Mouse (Mus musculus) neural tube, embryonic 13.5 days (tissue): ENCODE results near the gene Gm11032. TPM values are rescaled to one million over a fixed set of nuclear protein-coding genes. Genes with fewer than 3 reads are reported as not detected.
A peak's percentile ranks its signal among the peaks of the same experiment; 100 is the strongest.

Experiments used
- ATAC-seq: fragments of 200-750 bp; cut with Nextera tagmentation; 2 replicates; pipeline ENCODE4 v1.8.0; 2017; ENCODE audit warnings: low read depth, mild to moderate bottlenecking, moderate TSS enrichment, moderate library complexity
- H3K27ac ChIP-seq: fragments of 300-500 bp; sonication (generic); replicated peaks from 2 replicates; pipeline ENCODE4 v1.5.1; 2015; ENCODE audit warnings: moderate library complexity, mild to moderate bottlenecking, inconsistent platforms
- H3K27me3 ChIP-seq: fragments of 300-500 bp; sonication (generic); 2 replicates; pipeline ENCODE4 v1.6.1; 2015; ENCODE audit warnings: mild to moderate bottlenecking, inconsistent platforms
- H3K36me3 ChIP-seq: fragments of 300-500 bp; sonication (generic); 2 replicates; pipeline ENCODE4 v1.6.1; 2015; ENCODE audit warnings: mild to moderate bottlenecking, inconsistent platforms
- H3K4me1 ChIP-seq: fragments of 300-500 bp; sonication (generic); replicated peaks from 2 replicates; pipeline ENCODE4 v1.6.1; 2015; ENCODE audit warnings: inconsistent platforms
- H3K4me2 ChIP-seq: fragments of 300-500 bp; sonication (generic); 2 replicates; pipeline ENCODE4 v1.6.1; 2015; ENCODE audit warnings: inconsistent platforms, mild to moderate bottlenecking, moderate library complexity
- H3K4me3 ChIP-seq: fragments of 300-500 bp; sonication (generic); 2 replicates; pipeline ENCODE4 v1.5.1; 2015; ENCODE audit warnings: mild to moderate bottlenecking, inconsistent platforms
- H3K9ac ChIP-seq: fragments of 300-500 bp; sonication (generic); 2 replicates; pipeline ENCODE4 v1.6.1; 2015; ENCODE audit warnings: moderate library complexity, mild to moderate bottlenecking, inconsistent platforms
- H3K9me3 ChIP-seq: fragments of 300-500 bp; sonication (generic); 2 replicates; pipeline ENCODE4 v1.6.1; 2016; ENCODE audit warnings: inconsistent platforms
- WGBS: fragments of 180-500 bp; shearing (Covaris S2); methylation state at CpG from one replicate; pipeline ENCODE4 v1.1.7; 2015; 5-methylcytosine and 5-hydroxymethylcytosine counted together
- polyA plus RNA-seq: library from polyadenylated mRNA; unstranded; fragments of >200 nt; fragmentation: Nextera tagmentation; extraction: Ambion mirVana; gene quantifications from 2 replicates; pipeline ENCODE4 v1.2.1, GENCODE M21; 2015

Gm11032 gene
- polyA plus RNA-seq, 1 experiment from 2014 or later: not detected

- Histone ChIP-seq H3K9ac (no peak overlapping the region), H3K4me2 (no peak overlapping the region), H3K36me3 (no peaks in the 10 kb centered on the region), H3K4me1 (peaks cover 27% of the 10 kb centered on the region), H3K27me3 (no peaks in the 10 kb centered on the region), H3K27ac (no peak overlapping the region), H3K4me3 (no peak overlapping the region), H3K9me3 (no peaks in the 10 kb centered on the region)
- ATAC-seq: no peak
- WGBS: 81% methylated on average over 5 of the region's 5 CpGs
Measured at GRCm38 (mm10) chr11:4601890-4602289, 18.0 kb upstream of the Gm11032 start.

DNA sequence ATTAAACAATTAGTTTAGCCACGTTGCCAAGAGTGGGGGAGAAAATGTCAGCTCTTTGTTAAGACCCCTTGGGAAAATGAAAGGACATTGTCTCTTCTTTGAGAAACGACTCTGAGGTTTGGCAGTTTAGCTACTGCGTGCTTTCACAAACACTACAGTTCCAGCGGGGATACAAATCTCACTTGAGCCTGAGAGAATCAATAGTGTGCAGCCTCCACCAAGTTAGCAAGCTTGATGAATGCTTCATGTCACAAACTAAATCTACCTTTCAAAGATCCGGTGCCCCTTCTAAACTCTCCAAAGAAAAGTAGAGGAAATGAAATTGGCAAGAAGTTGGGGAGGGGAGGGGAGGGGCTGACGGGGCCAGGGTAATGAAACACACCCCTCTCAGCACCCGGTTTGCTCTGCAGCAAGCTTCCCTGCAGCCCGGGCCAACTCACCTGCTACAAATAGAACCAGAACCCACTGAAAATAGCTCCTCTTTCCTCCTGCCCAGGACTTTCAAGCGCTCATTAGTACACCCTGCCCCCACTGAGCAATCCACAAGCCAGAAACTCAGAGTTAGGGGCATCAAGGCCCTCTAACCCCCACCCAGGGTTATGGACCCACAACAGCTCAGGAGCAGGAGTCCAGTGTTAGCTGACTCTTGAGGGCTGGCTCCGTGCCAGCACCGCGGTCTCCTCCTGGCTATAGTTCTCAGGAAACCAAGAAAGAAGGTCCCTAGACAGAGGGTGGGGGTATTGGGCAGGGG is 17.0 kb upstream of the Gm11032 start:
- ATAC-seq: peak; percentile 60
- no peaks in the 10 kb centered on the region for H3K9me3 ChIP-seq
- no peak overlapping the region for H3K4me3 ChIP-seq
- H3K27me3 ChIP-seq: no peaks in the 10 kb centered on the region
- no peaks in the 10 kb centered on the region for H3K36me3 ChIP-seq
- 0 out of 2 replicates have a peak overlapping the region, but pooled peaks have one; percentile 0 for H3K4me2 ChIP-seq
- H3K27ac ChIP-seq: no peak overlapping the region
- WGBS: 29% methylated on average over 12 of the region's 12 CpGs
- H3K4me1 ChIP-seq: peaks cover 27% of the 10 kb centered on the region
- H3K9ac ChIP-seq: no peak overlapping the region

DNA sequence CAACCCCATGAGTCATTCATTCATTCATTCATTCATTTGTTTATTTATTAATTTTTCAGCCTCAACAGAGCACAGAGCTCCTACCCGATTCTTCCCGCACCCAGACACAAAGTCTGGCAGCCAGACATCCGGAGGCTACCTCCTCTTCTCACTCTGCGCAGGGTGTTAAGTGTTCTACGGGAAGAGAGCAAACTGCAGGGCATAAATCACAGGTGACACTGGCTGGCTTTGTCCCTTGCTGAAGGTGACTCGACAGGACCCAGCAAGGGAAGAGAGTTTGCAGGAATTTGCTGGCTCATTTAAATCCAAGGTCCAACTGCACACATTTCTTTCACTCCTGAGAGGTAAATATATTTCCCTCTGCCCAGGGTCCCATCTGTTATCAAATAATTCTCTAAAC is 15.4 kb upstream of the Gm11032 start:
- Histone ChIP-seq H3K9me3 (no peaks in the 10 kb centered on the region), H3K4me1 (peaks cover 27% of the 10 kb centered on the region), H3K27ac (0 out of 2 replicates have a peak overlapping the region, but pooled peaks have one; percentile 28), H3K4me2 (no peak overlapping the region), H3K27me3 (no peaks in the 10 kb centered on the region), H3K4me3 (no peak overlapping the region), H3K9ac (no peak overlapping the region), H3K36me3 (no peaks in the 10 kb centered on the region)
- ATAC-seq: peak; percentile 49; the same call in 1 of the 2 replicates
- 9% methylated on average over 6 of the region's 6 CpGs for WGBS

DNA sequence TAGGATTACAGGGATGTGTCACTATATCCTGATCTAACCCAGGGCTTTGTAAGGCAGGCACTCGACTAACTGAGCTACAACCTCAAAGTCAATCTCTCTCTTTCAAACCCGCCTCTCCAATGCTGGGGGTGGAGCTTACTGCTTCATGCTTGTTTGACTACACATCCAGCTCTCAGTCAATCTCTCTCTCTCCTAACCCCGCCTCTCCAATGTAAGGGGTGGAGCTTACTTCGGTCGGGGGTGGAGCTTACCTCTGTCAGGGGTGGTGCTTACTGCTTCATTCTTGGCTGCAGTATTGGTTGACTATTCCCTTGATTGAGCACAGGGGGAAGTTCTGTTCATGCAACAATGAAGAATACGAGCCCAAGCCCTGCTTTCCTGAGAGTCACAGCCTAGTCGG is 14.5 kb upstream of the Gm11032 start:
- H3K4me3 ChIP-seq: no peak overlapping the region
- no peaks in the 10 kb centered on the region for H3K27me3 ChIP-seq
- no peak for ATAC-seq
- no peaks in the 10 kb centered on the region for H3K36me3 ChIP-seq
- no peak overlapping the region for H3K27ac ChIP-seq
- H3K4me2 ChIP-seq: no peak overlapping the region
- peaks cover 27% of the 10 kb centered on the region for H3K4me1 ChIP-seq
- H3K9ac ChIP-seq: no peak overlapping the region
- 54% methylated on average over 7 of the region's 7 CpGs for WGBS
- no peaks in the 10 kb centered on the region for H3K9me3 ChIP-seq

DNA sequence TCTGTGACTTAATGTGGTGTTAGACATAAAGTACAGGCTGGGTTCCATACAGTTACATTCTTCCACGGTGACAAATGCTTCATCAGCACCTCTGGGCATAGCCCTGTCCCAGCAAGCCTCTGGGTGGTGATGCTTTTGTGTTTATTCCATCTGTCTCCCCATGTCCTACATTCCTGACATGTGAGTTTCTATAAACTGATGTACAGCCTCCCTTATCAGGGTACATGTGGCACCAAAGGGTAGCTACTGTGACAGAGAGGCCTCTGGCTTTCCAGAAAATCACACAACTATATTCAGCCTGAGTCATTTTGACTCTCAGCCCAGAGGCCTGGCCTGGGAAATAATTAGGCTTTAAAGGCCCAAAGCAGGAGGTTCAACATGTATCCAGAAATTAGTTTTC is 13.3 kb upstream of the Gm11032 start:
- Histone ChIP-seq H3K36me3 (no peaks in the 10 kb centered on the region), H3K4me3 (no peak overlapping the region), H3K9me3 (no peaks in the 10 kb centered on the region), H3K4me1 (peaks cover 27% of the 10 kb centered on the region), H3K27me3 (no peaks in the 10 kb centered on the region), H3K27ac (no peak overlapping the region), H3K4me2 (no peak overlapping the region), H3K9ac (no peak overlapping the region)
- no peak for ATAC-seq
- WGBS: 76% methylated on average over 1 of the region's 1 CpGs

DNA sequence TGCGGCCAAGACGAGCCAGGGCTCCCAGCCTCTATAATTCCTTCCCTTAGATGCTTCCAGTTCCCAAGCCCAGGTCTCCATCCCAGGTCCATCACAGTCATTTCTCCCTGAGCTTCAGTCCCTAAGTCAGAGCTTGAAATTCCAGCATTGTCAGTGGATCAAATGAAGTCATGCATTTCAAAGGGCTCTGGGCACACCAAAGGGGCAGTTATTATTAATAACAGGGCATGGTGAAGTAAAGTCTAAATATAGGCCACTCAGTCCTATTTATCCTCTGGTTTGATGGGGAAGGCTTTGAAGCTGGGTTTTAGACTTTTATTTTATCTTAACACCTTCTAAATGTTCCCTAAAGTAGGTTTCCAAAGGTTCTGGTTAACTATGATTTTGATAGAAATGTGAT is 8.0 kb upstream of the Gm11032 start:
- WGBS: 68% methylated on average over 2 of the region's 2 CpGs
- Histone ChIP-seq H3K4me1 (no peaks in the 10 kb centered on the region), H3K27me3 (no peaks in the 10 kb centered on the region), H3K36me3 (no peaks in the 10 kb centered on the region), H3K4me3 (no peak overlapping the region), H3K4me2 (no peak overlapping the region), H3K27ac (no peak overlapping the region), H3K9me3 (no peaks in the 10 kb centered on the region), H3K9ac (no peak overlapping the region)
- ATAC-seq: no peak

DNA sequence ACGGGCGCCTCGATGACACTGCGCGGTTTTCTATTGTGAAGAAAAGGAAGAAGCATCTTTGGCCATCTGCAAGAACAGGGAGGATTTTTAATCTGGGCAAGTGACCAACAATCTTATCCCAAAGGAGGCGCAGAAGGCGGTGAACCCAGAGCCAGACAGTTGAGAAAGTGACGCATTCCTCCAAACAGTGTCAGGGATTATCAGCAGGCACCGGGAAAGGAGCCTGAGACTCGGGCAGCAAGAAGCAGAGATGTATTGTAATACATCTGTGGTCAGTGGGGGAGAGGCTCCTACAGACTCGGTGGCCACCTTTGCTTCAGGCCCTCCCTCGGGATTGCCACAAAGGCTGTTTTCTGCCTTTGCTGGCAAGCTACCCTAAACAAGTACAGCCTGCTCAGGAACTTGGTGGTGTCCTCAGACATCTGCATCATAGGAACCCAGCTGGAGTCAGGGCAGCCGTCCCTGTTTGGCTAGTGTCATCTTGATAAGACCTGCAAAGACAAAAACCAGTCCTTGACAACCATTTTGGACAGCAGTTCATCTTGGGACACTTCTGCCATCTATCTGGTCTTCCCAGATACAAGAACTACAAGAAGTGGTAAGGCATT is 738 bp downstream of the Gm11032 start:
- no peak overlapping the region for H3K27ac ChIP-seq
- ATAC-seq: no peak
- no peaks in the 10 kb centered on the region for H3K27me3 ChIP-seq
- 70% methylated on average over 13 of the region's 13 CpGs for WGBS
- H3K9me3 ChIP-seq: no peaks in the 10 kb centered on the region
- no peak overlapping the region for H3K4me2 ChIP-seq
- no peak overlapping the region for H3K9ac ChIP-seq
- no peaks in the 10 kb centered on the region for H3K36me3 ChIP-seq
- no peak overlapping the region for H3K4me3 ChIP-seq
- H3K4me1 ChIP-seq: 0 out of 2 replicates have a peak, but pooled peaks cover 12% of the 10 kb centered on the region

DNA sequence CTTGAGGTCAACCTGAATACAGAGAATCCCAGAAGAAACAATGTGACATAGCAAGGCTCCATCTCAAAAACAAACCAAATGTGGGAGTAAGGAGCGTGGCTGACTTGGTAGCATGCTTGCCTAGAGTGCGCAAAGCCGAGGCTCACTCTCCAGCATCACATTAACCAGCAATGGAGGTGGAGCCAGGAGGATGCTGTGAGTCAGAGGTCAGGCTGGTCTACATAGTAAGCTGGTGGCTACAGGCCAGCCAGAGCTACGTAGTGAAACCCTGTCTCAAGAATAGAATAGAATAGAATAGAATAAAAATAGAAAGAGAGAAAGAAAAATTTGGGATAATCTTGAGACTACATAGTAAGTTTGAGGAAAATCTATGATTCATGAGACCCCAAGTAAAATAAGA is 2.0 kb downstream of the Gm11032 start:
- no peak overlapping the region for H3K27ac ChIP-seq
- WGBS: 79% methylated on average over 4 of the region's 4 CpGs
- no peak for ATAC-seq
- no peak overlapping the region for H3K4me2 ChIP-seq
- H3K9me3 ChIP-seq: no peaks in the 10 kb centered on the region
- H3K9ac ChIP-seq: no peak overlapping the region
- no peaks in the 10 kb centered on the region for H3K36me3 ChIP-seq
- H3K27me3 ChIP-seq: no peaks in the 10 kb centered on the region
- H3K4me3 ChIP-seq: no peak overlapping the region
- H3K4me1 ChIP-seq: peaks cover 20% of the 10 kb centered on the region; the same call in 1 of the 2 replicates

- peaks cover 20% of the 10 kb centered on the region; the same call in 1 of the 2 replicates for H3K4me1 ChIP-seq
- H3K27ac ChIP-seq: no peak overlapping the region
- H3K9ac ChIP-seq: no peak overlapping the region
- ATAC-seq: peak; percentile 74
- H3K36me3 ChIP-seq: no peaks in the 10 kb centered on the region
- H3K9me3 ChIP-seq: no peaks in the 10 kb centered on the region
- H3K4me2 ChIP-seq: no peak overlapping the region
- 69% methylated on average over 7 of the region's 7 CpGs for WGBS
- no peaks in the 10 kb centered on the region for H3K27me3 ChIP-seq
- no peak overlapping the region for H3K4me3 ChIP-seq
Measured at GRCm38 (mm10) chr11:4622442-4622986, 2.6 kb downstream of the Gm11032 start.

- no peak for ATAC-seq
Measured at GRCm38 (mm10) chr11:4622997-4623396, 3.1 kb downstream of the Gm11032 start.

DNA sequence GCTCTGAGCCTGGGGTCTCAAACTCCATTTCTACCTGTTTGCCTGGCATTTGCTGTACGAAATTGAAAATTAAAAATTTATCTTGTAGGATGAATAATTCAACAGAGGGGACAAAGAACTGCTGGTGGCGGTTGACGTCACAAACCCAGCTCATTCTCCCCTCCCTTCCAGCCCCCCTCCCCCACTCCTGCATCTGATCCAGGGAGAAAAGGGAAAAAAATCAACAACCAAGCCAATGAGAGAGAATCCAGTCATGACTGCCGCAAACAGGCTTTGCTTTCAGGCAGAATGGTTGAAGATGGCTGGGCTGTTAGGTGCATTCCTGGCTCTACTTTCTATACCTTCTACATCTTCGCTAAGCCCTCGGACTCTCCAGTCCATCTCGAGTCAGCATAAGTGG is 6.1 kb downstream of the Gm11032 start:
- H3K36me3 ChIP-seq: no peaks in the 10 kb centered on the region
- H3K27me3 ChIP-seq: no peaks in the 10 kb centered on the region
- H3K9ac ChIP-seq: no peak overlapping the region
- no peak overlapping the region for H3K4me3 ChIP-seq
- peak overlapping the region; percentile 28; the same call in 1 of the 2 replicates for H3K27ac ChIP-seq
- no peak for ATAC-seq
- WGBS: 71% methylated on average over 7 of the region's 7 CpGs
- no peaks in the 10 kb centered on the region for H3K9me3 ChIP-seq
- H3K4me2 ChIP-seq: no peak overlapping the region
- H3K4me1 ChIP-seq: peaks cover 24% of the 10 kb centered on the region; the same call in 1 of the 2 replicates

More at GRCm38 (mm10) chr11:4622997-4623396, 3.1 kb downstream of the Gm11032 start:
- no peaks in the 10 kb centered on the region for H3K36me3 ChIP-seq
- no peaks in the 10 kb centered on the region for H3K27me3 ChIP-seq
- no peak overlapping the region for H3K27ac ChIP-seq
- H3K4me3 ChIP-seq: no peak overlapping the region
- H3K4me1 ChIP-seq: peaks cover 20% of the 10 kb centered on the region; the same call in 1 of the 2 replicates
- WGBS: 62% methylated on average over 5 of the region's 5 CpGs
- H3K9ac ChIP-seq: no peak overlapping the region
- H3K9me3 ChIP-seq: no peaks in the 10 kb centered on the region
- no peak overlapping the region for H3K4me2 ChIP-seq

GRCm38 (mm10) chr11:4627636-4628035 is 7.8 kb downstream of the Gm11032 start:
- Histone ChIP-seq H3K9ac (no peak overlapping the region), H3K9me3 (no peaks in the 10 kb centered on the region), H3K4me3 (no peak overlapping the region), H3K27ac (no peak overlapping the region), H3K4me2 (no peak overlapping the region), H3K4me1 (peaks cover 15% of the 10 kb centered on the region; the same call in 1 of the 2 replicates), H3K27me3 (no peaks in the 10 kb centered on the region), H3K36me3 (no peaks in the 10 kb centered on the region)
- peak; percentile 32; the same call in 1 of the 2 replicates for ATAC-seq
- 77% methylated on average over 7 of the region's 7 CpGs for WGBS
